Mouse (Mus musculus) ovary, postnatal 10 days (tissue): ENCODE results near the gene Spem2.
A peak's percentile ranks its signal among the peaks of the same experiment; 100 is the strongest.

Experiments used
- DNase-seq: peaks from one replicate; pipeline ENCODE4 v3.0.0; 2022; ENCODE audit warnings: low spot score

Spem2 gene

GRCm38 (mm10) chr11:69835326-69835965, 17.2 kb upstream of the Spem2 start:
- DNase-seq = no peak

DNA sequence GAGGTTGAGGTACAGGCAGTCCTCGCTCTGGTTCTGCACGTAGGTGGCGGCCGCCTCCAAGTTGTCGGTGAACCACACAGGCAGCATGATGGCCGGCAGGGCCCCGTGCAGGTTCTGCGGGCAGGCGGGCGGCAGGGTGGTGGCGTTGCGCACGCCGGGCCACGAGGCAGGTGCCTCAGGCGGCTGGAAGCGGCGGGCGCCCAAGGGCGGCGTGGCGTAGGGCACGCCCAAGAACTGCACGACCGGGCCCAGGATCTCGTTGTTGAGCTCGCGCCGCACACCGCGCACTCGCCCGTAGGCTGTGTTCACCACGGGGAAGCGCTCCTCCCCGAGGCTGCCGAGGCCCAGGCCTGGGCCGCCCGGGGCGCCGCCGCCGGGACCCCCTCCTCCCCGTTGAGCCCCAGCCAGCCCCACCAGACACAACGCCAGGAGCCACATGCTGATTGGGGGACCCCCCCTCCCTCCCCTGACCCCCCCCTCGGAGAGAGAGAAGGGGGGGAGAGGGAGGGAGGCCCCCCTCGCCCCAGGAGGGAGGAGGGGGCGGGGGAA, 15.8 kb upstream of the Spem2 start:
- DNase-seq = no peak

DNA sequence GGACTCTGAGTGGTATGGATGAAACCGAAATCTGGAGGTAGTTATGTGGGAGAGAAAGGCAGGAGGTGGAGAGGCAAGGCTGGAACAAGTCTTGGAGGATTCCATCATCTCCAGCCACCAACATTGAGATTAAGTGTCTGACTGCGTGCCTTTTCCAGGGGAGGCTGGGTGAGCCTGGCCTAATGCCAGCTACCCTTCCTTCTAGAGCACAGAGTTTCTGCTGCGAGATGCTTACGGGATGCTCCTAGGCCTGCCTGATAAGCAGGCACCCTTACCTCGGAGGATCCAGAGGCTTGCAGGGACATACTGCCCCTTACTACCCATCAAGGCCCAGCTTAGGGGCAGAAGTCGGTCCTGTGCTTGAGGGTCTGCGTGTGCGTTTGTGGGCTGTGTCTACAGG, 15.3 kb upstream of the Spem2 start:
- no peak for DNase-seq

GRCm38 (mm10) chr11:69828832-69829231, 10.6 kb upstream of the Spem2 start:
- DNase-seq = no peak

DNA sequence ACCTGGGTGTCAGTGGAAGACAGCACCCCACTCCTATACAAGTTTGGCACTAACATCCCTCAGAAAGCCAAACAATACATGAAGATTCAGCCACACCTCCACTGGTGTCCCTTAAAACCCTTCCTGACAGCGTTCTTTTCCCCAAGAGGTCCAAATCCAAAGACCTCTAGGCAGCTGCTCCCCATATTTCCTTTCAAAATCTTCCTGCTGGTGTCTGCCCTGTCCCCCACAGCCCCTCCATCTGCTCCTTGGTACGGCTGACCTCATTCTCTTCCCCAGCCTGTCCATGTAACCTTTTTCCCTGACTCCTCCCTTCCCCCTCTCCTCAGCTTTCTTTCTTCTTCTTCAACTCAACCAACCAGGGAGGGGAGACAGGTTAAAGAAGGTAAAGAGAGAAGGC, 5.2 kb upstream of the Spem2 start:
- DNase-seq = no peak

- DNase-seq = no peak
Observed at GRCm38 (mm10) chr11:69822080-69822479, 3.8 kb upstream of the Spem2 start, which contains the start of gene Spem1. Spem1 (minus strand) TSS chr11:69822180.

DNA sequence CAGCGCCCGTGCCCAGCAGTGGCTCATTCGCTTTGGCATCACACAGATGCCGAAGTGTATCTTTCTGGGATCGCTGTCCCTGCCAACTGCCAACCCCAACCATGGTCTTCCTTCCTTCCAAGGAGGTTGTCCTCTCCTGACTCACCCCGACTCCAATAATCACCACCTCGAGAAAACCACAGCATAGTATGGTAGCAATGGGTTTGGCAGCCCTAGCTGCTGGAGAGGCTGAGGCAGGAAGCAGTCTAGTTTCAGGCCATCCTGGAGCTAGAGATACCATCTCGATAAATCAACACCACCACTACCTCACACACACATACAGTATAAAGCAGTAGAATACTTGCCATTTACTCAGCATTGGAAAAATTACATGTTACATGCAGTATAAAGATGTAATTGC, 606 bp upstream of the Spem2 start:
- no peak for DNase-seq

DNA sequence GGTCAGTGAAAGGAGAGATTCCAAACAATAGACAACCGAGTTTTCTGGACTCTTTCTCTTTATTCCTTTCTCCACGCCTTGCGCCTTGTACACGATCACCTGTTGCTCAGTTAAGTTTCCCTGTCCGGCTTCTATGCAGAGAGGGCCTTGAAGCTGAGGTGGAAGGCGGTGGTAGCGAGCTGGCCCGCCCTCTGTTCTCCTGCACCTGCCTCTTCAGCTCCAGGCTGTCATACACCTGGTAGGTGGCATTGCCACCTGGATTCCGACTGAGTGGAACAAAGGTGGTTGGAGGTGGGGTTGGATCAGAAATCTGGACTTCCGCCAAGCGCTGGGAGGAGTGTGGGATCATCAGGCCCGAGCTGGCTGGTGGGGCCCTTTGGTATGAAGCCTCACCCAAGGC, 1.7 kb downstream of the Spem2 start:
- no peak for DNase-seq

DNA sequence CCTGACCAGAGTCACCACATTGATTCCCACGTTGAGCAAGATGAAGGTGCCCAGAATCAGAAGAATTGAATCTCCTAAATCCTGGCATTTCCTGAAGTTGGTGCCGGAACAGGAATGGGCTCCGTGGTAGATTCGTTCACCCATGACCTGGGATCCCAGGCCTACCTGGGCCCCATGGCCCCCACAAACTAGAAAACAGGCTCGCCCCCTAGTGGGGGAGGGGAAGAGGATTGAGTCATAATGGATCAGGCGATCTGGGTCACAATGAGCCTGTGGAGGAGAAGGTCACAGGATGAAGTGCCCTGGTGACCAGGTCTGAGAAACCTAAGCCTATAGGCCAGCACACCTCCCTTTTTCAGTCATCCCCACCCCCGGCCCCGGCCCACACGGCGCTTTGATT, 3.1 kb downstream of the Spem2 start, which contains the start of gene Gm39566:
Gm39566 (minus strand) TSS at position 144 of the 400 bp plus-strand sequence.
- DNase-seq = no peak

DNA sequence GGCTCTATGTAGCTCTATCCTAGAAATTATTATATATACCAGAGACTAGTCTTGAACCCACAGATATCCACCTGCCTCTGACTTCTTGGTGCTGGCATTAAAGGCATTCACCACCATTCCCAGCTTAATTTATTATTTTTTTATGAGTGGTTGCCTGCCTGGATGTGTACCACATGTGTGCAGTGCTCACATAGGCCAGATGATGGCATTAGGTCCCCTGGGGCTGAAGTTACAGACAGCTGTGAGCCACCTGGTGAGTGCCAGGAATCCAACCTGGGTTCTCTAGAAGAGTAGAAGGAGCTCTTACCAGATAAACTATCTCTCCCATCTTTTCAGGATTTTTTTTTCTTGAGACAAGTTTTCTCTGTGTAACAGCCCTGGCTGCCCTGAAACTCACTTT, 8.0 kb downstream of the Spem2 start:
- no peak for DNase-seq

DNA sequence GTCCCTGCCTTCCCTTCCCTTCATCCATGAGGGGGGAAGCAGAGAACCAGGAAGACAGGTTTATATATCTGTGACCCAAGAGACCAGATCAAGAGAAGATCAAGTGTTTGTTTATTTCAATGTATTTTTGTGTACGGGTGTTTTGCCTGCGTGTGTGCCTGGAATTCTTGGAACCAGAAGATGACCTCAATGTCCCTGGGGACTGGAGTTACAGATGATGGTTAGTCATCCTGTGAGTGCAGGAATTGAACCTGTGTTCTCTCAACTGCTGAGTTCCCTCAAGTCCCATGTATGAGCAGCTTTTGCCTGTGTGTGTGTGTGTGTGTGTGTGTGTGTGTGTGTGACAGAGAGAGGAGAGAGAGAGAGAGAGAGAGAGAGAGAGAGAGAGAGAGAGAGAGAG, 10.6 kb downstream of the Spem2 start:
- no peak for DNase-seq

DNA sequence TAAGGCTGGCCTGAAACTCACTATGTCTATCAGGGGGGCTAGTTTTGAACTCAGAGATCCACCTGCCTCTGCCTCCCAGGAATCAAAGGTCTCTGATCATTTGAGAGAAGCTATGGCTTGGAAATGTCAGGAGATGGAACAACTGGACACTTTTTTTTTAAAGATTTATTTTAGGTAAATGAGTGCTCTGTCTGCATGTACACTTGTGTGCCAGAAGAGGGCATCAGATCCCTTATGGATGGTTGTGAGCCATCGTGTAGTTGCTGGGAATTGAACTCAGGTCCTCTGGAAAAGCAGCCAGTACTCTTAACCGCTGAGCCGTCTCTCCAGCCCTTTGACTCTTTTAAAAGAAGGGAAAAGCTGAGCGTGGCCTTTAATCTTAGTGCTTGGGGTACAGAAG, 11.9 kb downstream of the Spem2 start:
- DNase-seq = no peak

DNA sequence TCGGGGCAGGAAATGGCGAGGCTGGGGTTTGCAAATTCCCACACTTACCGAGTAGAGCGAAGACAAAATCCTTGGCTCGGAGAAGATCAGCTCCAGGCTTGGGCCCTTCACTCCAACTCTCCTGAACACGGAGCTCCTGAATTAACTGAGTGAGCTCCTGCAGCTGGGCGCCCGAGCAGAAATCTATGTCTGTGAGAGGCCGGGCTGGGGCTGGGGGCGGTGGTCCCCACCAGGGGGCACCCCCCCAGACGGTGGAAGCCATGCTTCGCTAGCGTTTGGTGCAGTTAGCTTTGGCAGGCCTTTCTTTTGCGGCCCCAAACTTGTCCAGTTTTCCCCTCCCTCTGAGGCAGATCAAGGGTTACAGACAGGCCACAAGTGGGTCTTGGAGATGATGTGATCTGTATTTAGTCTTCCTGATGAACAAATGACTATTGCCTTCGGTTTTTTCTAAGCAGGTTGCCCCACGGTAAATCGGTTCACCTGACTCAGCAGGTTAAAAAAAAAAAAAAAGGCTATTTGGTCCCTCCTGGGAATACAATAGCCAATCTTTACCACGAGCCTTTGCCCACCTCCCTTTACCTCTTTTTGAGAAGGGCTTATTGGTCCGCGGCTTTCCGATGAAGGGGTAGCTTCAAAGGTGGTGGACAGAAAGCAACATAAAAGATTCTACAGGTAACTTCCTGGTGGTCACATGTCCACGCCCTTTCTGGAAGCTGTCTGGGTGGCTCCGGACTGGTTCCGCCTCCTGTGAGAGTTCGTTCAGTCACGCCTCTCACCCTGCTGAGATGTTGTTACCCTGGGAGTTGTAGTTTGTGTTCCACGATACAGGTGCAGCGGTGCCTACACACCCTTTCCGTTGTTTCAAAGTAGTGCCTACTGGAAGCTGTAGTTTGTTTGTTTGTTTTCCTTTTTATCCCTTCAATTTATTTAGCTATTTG, 13.0 kb downstream of the Spem2 start, which contains the start of gene Tmem102:
Tmem102 (minus strand) TSS at position 653 of the 938 bp plus-strand sequence.
- DNase-seq = no peak

GRCm38 (mm10) chr11:69804652-69804940, 13.7 kb downstream of the Spem2 start:
- DNase-seq = no peak

- DNase-seq = peak; percentile 33
Observed at GRCm38 (mm10) chr11:69803786-69804651, 14.2 kb downstream of the Spem2 start.

DNA sequence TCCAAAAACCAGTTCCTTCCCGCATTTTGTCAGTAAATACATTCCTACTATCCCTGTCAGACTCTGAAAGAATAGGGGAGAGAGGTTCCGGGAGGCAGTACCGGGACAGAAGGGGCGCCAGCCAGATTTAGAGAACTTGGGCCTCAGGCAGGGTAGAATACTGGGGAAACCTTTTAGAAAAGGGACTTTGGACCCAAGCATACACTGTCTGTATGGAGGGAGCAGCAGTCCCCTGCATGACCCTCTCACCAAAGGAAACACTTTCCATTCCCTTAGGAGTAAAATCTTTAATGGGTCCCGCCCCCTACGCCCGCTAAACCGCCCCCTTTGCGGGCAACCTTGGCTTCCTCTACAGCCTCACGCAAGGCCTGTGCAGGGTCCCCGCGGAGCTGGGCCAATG, 14.9 kb downstream of the Spem2 start:
- no peak for DNase-seq

- DNase-seq = peak; percentile 68
Observed at GRCm38 (mm10) chr11:69802648-69803105, 15.6 kb downstream of the Spem2 start.

GRCm38 (mm10) chr11:69801379-69801977, 16.8 kb downstream of the Spem2 start, which contains the start of gene Fgf11:
Fgf11 (minus strand) TSS chr11:69801857.
- no peak for DNase-seq

- DNase-seq = peak; percentile 55
Observed at GRCm38 (mm10) chr11:69800392-69801197, 17.7 kb downstream of the Spem2 start.

DNA sequence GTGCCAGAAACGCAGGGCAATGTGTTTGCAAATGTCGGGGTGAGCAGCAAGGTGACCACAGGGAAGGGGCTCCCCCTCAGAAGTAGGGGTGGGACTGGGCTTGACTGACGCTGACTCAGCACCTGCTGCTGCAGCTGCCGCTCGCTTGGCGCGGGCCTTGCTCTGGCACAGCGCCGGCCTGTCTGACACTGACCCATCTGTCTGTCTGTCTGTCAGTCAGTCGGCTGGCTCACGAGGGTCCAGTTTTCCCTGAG, 18.2 kb downstream of the Spem2 start:
- DNase-seq = no peak
